Mouse (Mus musculus): ENCODE data around the gene Rho. TPM values are rescaled to one million over a fixed set of nuclear protein-coding genes. Genes with fewer than 3 reads are reported as not detected.

Gene Rho
- under 1 TPM; 0.28 to 0.56 TPM for total RNA-seq (2021)

DNA sequence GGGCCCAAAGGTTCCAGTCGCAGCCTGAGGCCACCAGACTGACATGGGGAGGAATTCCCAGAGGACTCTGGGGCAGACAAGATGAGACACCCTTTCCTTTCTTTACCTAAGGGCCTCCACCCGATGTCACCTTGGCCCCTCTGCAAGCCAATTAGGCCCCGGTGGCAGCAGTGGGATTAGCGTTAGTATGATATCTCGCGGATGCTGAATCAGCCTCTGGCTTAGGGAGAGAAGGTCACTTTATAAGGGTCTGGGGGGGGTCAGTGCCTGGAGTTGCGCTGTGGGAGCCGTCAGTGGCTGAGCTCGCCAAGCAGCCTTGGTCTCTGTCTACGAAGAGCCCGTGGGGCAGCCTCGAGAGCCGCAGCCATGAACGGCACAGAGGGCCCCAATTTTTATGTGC lies at the start of gene Rho:
Gene Rho, plus strand, starts transcription at position 110 of the 400 bp plus-strand sequence.
- intact Hi-C loops (cut with DNase I), result no loop called here
- no peak for DNase-seq

GRCm38 (mm10) chr6:115884018-115884417 lies 47.5 kb upstream of the Rho start:
- intact Hi-C loops (cut with DNase I), result no loop called here
- no peak for DNase-seq

- intact Hi-C loops (cut with DNase I), result no loop called here
These were observed 44.7 kb upstream of the Rho start for GRCm38 (mm10) chr6:115886894-115887293.

DNA sequence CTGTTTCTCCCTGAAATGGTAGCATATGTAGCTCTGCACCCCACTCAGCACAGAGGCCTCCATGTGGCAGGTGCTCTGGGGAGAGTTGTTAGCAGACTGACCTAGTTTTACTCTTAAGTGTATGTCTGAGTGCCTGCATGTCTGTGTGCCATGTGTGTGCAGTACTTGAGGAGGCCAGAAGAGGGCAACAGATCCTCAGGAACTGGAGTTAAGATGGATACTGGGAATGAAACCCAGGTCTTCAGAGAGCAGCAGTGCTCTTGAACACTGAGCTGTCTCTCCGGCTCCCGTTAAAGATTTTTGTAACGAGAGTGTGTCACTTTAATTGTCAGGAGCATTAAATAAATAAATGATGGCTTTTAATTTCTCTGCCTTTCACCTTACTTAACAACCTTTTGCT lies 43.3 kb upstream of the Rho start:
- peak; percentile 32 for DNase-seq

More at GRCm38 (mm10) chr6:115886894-115887293, 44.7 kb upstream of the Rho start:
- DNase-seq, result no peak

GRCm38 (mm10) chr6:115890601-115891000 lies 40.9 kb upstream of the Rho start:
- intact Hi-C loops (cut with DNase I), result loop anchor here (5.0 to 10.0 kb wide), 2 partner anchors 107 to 234 kb away; partner anchors contain the start of gene Plxnd1
- no peak for DNase-seq

More for the DNA sequence above, 43.3 kb upstream of the Rho start:
- intact Hi-C loops (cut with DNase I), result no loop called here

GRCm38 (mm10) chr6:115891061-115891460 lies 40.5 kb upstream of the Rho start:
- intact Hi-C loops (cut with DNase I), result loop anchor here (5.0 to 10.0 kb wide), 2 partner anchors 106 to 234 kb away; partner anchors contain the start of gene Plxnd1
- DNase-seq, result no peak

- peak; percentile 78 for DNase-seq
- intact Hi-C loops (cut with DNase I), result loop anchor here (5.0 to 10.0 kb wide), 2 partner anchors 106 to 233 kb away; partner anchors contain the start of gene Plxnd1
These were observed 40.0 kb upstream of the Rho start for GRCm38 (mm10) chr6:115891497-115892061.

GRCm38 (mm10) chr6:115892363-115892762 lies 39.2 kb upstream of the Rho start:
- intact Hi-C loops (cut with DNase I), result loop anchor here (5.0 to 10.0 kb wide), 2 partner anchors 105 to 232 kb away; partner anchors contain the start of gene Plxnd1
- no peak for DNase-seq

DNA sequence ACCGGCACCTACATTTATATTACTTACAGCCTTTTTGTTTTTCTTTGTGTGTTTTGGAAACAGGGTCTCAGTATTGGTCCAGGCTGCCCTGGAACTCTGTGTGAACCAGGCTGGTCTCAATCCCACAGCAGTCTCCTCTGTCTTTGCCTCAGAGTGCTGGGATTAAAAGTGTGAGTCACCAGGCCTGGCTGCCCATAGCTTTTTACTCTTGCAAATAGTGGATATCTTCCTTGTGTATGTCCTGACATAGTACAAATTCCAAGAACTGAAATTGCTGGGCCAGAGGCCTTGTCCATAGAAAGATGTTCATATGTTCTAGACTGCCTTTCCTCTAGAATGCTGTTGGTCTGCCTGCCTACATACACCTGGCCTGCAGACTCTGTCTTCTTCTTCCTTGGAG lies 35.2 kb upstream of the Rho start:
- intact Hi-C loops (cut with DNase I), result loop anchor here (10.0 kb wide), 1 partner anchor 228 kb away; no protein-coding TSS in a partner anchor
- DNase-seq, result no peak

- intact Hi-C loops (cut with DNase I), result loop anchor here (10.0 kb wide), 1 partner anchor 228 kb away; no protein-coding TSS in a partner anchor
- DNase-seq, result no peak
These were observed 34.4 kb upstream of the Rho start for GRCm38 (mm10) chr6:115897117-115897516.

GRCm38 (mm10) chr6:115897926-115898520 lies 33.5 kb upstream of the Rho start:
- intact Hi-C loops (cut with DNase I), result loop anchor here (10.0 kb wide), 1 partner anchor 227 kb away; no protein-coding TSS in a partner anchor

GRCm38 (mm10) chr6:115901062-115901461 lies 30.5 kb upstream of the Rho start:
- peak; percentile 76 for DNase-seq
- intact Hi-C loops (cut with DNase I), result loop anchor here (5.0 kb wide), 2 partner anchors 81 to 106 kb away; no protein-coding TSS in a partner anchor

More at GRCm38 (mm10) chr6:115897926-115898520, 33.5 kb upstream of the Rho start:
- DNase-seq, result no peak

- intact Hi-C loops (cut with DNase I), result loop anchor here (5.0 kb wide), 2 partner anchors 81 to 106 kb away; no protein-coding TSS in a partner anchor
- no peak for DNase-seq
These were observed 30.0 kb upstream of the Rho start for GRCm38 (mm10) chr6:115901489-115901931.

- DNase-seq, result no peak
These were observed 29.0 kb upstream of the Rho start for GRCm38 (mm10) chr6:115902545-115902944.

DNA sequence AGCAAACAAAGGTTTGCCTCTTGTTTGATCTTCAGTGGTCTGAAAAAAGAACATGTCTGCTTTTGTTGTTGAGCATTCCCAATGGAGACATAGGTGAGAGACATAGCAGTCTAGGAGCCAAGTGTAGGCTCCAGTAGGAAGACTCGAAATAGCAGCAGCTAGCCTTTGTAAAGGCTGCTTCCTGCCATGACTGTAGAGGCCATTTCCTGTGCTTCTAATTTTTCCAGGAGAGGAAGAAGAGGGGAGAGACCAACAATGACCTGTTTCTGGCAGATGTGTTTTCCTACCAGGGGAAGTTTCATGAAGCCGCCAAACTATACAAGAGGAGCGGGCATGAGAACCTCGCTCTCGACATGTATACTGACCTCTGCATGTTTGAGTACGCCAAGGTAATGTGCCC lies 26.0 kb upstream of the Rho start:
- intact Hi-C loops (cut with DNase I), result no loop called here

More at GRCm38 (mm10) chr6:115902545-115902944, 29.0 kb upstream of the Rho start:
- intact Hi-C loops (cut with DNase I), result loop anchor here (5.0 kb wide), 2 partner anchors 80 to 105 kb away; no protein-coding TSS in a partner anchor

DNA sequence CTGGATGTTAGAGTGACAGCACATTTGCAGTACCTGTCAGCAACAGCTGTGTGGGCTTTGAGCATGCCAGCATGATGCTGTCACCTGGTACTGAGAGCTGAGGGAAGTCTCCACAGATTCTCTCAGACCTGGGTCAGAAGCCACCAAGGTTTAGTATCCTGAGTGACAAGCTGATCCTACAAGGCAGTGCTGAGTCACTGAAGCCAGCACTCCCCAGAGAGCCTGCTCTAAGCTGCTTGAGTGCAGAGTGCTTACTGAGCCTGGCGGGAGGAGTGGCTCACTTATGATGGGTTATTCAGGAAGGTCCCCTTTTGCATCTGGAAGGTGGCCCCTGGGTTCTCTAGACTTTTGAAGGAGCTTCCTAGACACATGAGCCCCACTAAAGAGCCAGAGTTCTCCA lies 25.1 kb upstream of the Rho start:
- no peak for DNase-seq
- intact Hi-C loops (cut with DNase I), result no loop called here

More for the DNA sequence above, 26.0 kb upstream of the Rho start:
- no peak for DNase-seq

DNA sequence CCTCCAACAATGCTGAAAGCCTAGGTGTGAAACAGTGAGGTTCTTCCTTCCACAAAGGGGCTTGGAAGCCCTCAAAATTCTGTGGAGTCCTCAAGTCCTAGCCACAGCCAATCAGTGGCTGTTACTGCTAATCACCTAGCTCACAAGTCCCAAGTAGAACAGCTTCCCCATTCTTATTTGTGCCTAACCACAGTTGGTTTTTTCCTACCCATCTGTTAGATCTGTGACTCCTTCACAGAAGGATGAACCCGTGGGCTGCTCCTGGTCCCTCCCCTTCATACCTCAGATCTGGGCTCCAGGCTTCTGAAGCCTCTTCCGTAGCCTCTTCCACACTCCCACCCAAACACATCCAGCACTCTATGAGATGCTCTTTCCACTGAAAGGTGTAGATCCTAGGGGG lies 24.7 kb upstream of the Rho start:
- intact Hi-C loops (cut with DNase I), result no loop called here
- DNase-seq, result no peak

GRCm38 (mm10) chr6:115908421-115908982 lies 23.0 kb upstream of the Rho start:
- no peak for DNase-seq
- intact Hi-C loops (cut with DNase I), result no loop called here

- intact Hi-C loops (cut with DNase I), result no loop called here
- DNase-seq, result no peak
These were observed 22.5 kb upstream of the Rho start for GRCm38 (mm10) chr6:115909052-115909451.

DNA sequence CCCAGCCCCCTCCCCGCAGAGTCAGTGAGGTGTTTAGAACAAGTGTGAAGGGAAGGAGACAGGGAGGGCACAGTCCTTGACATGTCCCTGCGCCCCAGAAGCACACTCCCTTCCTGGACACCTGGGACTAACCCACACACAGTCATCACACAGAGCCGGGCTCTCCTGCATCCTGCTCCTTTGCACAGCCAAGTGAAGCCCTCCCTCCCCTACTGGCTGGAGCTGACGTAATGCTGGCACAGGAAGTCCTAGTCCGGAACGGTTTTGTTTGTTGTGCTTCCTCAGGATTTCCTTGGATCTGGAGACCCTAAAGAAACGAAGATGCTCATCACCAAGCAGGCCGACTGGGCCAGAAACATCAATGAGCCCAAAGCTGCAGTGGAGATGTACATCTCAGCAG lies 21.6 kb upstream of the Rho start:
- intact Hi-C loops (cut with DNase I), result no loop called here
- no peak for DNase-seq

DNA sequence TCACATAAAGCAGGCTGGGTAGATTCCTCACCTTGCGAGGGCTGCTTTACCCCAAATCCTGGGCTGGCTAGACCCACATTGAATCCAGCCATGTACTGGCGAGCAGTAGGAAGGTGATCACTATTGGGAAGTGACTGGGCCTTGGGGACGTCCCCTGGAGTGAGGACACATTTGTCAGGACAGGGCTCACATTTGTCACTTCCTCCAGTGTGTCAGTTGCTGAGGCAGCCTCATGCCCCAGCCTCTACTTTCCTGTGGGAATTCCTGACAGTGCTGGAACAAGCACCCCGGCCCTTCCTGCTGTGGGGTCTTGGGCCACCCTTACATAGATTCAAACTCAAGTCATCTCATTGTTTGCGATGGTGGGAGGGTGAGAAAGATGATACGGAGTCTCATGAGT lies 19.8 kb upstream of the Rho start:
- intact Hi-C loops (cut with DNase I), result no loop called here
- no peak for DNase-seq
